Mouse (Mus musculus): ENCODE results near the gene Nrk. TPM values are rescaled to one million over a fixed set of nuclear protein-coding genes. Genes with fewer than 3 reads are reported as not detected.

Nrk gene
- polyA plus RNA-seq (2015; fragmentation: Nextera tagmentation; extraction: Ambion mirVana) = 0.73 and 1.3 TPM in 2 replicates

DNA sequence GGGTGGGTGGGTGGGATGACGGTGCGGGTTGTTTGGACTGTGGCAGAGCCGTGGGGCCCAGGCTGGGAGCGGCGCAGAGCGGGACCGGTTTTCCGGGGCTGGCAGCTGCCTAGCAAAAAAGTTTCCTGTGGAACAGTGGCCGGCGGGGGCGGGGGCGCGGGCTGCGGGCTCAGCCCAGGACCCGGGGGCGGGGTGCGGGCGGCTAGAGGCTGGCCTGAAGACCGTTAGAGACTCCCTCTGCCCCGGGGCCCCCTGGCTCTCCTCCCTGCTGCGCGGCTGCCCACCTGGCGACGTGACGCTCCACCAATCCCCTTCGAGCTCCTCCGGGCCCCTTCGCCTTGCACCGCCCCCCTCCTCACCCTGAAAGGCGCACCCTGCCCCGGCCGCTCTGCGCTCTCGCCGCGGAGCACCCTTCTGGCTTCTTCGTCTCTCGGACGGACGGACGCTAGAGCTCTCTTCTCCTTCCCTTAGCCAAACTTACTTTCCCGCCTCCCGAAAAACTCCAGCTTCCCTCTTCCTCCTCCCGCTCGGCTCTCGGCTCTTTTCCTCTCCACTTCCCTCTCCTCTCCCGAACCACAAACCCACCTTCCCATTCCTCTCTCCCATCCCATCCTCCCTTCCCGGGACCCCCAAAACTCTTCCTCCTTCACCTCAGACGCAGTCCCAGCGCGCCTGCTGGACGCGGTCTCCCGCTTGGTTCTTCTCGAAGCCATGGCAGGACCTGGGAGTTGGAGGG, at the start of gene Nrk:
Nrk (plus strand) TSS at position 390 of the 736 bp plus-strand sequence.
- H3K4me3 ChIP-seq (replicated peaks) = peak within 1 kb of the TSS; percentile 45
- peaks cover 5% of the 10 kb centered on the region for H3K4me1 ChIP-seq (replicated peaks)
- no peak within 1 kb of the TSS for H3K9ac ChIP-seq (replicated peaks)
- no peaks in the 10 kb centered on the region for H3K9me3 ChIP-seq
- H3K27ac ChIP-seq = no peak within 1 kb of the TSS
- ATAC-seq = peak; percentile 79
- H3K36me3 ChIP-seq = no peaks in the 10 kb centered on the region
- H3K27me3 ChIP-seq = peaks cover 44% of the 10 kb centered on the region
- H3K4me2 ChIP-seq (replicated peaks) = peak within 1 kb of the TSS; percentile 78
- 21% methylated on average over 33 of the region's 55 CpGs for WGBS

DNA sequence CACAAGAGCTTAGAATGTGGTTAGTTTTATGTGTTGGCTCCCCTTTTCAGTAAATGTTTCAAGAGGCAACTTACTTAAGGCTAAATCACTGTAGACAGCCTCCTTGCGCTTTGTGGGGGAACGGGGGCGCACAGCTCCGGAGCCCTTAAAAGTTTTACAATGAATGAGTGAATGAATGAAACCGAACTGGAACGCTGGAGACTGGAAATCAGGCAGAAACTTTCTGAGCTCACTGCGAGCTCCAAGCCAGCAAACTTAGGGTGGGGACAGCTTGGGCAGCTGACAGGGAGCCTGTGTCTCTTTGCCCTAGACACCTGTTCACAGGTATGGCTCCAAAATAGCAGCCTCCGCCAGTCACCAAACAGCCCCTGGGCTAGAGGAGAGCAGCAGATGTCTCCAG, 864 bp upstream of the Nrk start:
- no peaks in the 10 kb centered on the region for H3K36me3 ChIP-seq
- H3K4me1 ChIP-seq (replicated peaks) = peaks cover 5% of the 10 kb centered on the region
- H3K27ac ChIP-seq = no peak overlapping the region
- H3K9ac ChIP-seq (replicated peaks) = no peak overlapping the region
- H3K27me3 ChIP-seq = peaks cover 44% of the 10 kb centered on the region
- WGBS = 26% methylated on average over 8 of the region's 8 CpGs
- peak overlapping the region; percentile 45 for H3K4me3 ChIP-seq (replicated peaks)
- H3K9me3 ChIP-seq = no peaks in the 10 kb centered on the region
- ATAC-seq = no peak
- H3K4me2 ChIP-seq (replicated peaks) = peak overlapping the region; percentile 78

DNA sequence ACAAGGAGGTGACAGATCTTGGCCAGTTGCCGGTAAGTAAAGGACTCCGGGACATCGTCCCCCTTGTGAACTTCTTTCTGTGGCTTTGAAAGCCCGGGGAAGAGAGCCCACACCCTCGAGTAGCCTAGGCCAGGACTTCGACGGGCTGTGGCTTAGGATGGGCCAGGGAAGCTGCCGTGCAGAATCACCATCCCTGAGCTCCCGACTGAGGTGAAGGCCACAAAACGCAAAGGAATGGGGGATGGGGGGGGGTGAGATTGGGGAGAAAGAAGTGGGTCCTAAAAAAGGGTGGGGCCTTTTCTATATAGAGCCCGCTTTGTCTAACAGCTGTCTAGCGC, 516 bp downstream of the Nrk start:
- Histone ChIP-seq H3K36me3 (no peaks in the 10 kb centered on the region), H3K4me3 (replicated peaks) (peak overlapping the region; percentile 45), H3K9ac (replicated peaks) (no peak overlapping the region), H3K27ac (no peak overlapping the region), H3K27me3 (peaks cover 44% of the 10 kb centered on the region), H3K4me2 (replicated peaks) (peak overlapping the region; percentile 78), H3K9me3 (no peaks in the 10 kb centered on the region), H3K4me1 (replicated peaks) (peaks cover 5% of the 10 kb centered on the region)
- ATAC-seq = no peak
- WGBS = 45% methylated on average over 12 of the region's 12 CpGs

DNA sequence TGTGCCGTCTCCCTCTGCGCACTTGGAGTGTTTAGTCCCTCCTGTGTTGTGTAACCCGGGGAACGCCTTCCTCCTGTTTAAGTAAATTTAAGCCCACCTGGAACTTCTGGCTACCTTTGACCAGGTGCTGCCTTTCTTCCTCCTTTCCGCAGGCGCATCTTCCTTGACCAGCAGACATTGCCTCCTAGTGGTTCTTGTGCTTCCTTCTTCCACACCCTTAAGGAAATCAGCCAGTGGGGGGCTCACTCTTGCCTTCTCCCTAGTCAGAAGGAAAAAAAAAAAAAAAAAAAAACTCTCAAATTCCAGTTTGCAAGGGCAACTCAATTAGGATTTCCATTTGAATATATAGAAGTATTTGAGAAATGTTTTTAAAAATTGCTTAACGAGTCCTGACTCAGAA, 4.8 kb downstream of the Nrk start:
- H3K4me2 ChIP-seq (replicated peaks) = no peak overlapping the region
- H3K27me3 ChIP-seq = peaks cover 17% of the 10 kb centered on the region
- H3K4me3 ChIP-seq (replicated peaks) = no peak overlapping the region
- no peak overlapping the region for H3K27ac ChIP-seq
- no peaks in the 10 kb centered on the region for H3K36me3 ChIP-seq
- no peaks in the 10 kb centered on the region for H3K9me3 ChIP-seq
- no peak for ATAC-seq
- 64% methylated on average over 7 of the region's 7 CpGs for WGBS
- H3K4me1 ChIP-seq (replicated peaks) = no peaks in the 10 kb centered on the region
- H3K9ac ChIP-seq (replicated peaks) = no peak overlapping the region

DNA sequence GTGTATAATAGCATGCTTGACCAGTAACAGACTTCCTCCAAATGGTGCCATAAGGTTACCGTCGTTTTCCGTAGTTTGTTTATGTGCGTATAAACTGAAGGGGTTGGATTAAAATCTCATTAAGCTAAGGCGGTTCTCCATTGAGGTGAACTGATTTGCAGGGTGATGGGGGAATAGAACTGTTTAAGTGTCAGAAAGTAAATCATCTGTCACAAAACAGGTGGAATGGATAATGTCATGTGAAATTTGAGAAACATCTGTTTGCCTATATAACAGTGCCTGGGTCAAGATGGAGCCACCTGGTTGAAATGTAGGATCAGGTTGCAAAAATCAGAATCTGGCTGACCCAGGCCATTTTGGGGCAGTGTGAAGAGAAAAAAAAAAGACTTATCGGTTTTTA, 29.7 kb downstream of the Nrk start:
- H3K4me2 ChIP-seq (replicated peaks) = no peak overlapping the region
- no peak overlapping the region for H3K4me3 ChIP-seq (replicated peaks)
- no peak overlapping the region for H3K9ac ChIP-seq (replicated peaks)
- H3K4me1 ChIP-seq (replicated peaks) = no peaks in the 10 kb centered on the region
- H3K27ac ChIP-seq = no peak overlapping the region
- no peaks in the 10 kb centered on the region for H3K36me3 ChIP-seq
- 90% methylated on average over 6 of the region's 6 CpGs for WGBS
- peaks cover 9% of the 10 kb centered on the region; the same call in 1 of the 2 replicates for H3K27me3 ChIP-seq
- no peak for ATAC-seq
- no peaks in the 10 kb centered on the region for H3K9me3 ChIP-seq

DNA sequence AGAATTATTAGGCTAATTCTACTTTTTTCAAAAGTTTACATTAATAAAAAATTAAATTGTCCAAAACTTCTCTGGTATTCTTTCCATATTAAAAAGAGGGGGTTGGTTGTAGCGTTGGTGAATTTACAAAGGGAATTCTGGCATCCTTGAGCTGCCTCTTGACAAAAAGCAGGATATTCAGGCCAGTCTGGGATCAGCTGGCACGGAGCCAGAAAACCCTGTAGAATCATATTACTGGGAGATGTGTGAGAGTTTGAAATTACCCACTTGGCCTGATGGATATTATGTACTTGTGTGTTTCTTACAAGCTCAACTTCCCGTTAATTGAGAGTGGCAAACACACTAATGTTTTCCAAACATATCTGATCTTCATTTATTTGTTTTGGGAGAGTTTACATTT, 46.5 kb downstream of the Nrk start:
- no peak overlapping the region for H3K27ac ChIP-seq
- H3K27me3 ChIP-seq = no peaks in the 10 kb centered on the region
- no peaks in the 10 kb centered on the region for H3K4me1 ChIP-seq (replicated peaks)
- 60% methylated on average over 3 of the region's 3 CpGs for WGBS
- H3K9me3 ChIP-seq = no peaks in the 10 kb centered on the region
- no peaks in the 10 kb centered on the region for H3K36me3 ChIP-seq
- H3K4me3 ChIP-seq (replicated peaks) = no peak overlapping the region
- ATAC-seq = no peak
- no peak overlapping the region for H3K9ac ChIP-seq (replicated peaks)
- H3K4me2 ChIP-seq (replicated peaks) = no peak overlapping the region

DNA sequence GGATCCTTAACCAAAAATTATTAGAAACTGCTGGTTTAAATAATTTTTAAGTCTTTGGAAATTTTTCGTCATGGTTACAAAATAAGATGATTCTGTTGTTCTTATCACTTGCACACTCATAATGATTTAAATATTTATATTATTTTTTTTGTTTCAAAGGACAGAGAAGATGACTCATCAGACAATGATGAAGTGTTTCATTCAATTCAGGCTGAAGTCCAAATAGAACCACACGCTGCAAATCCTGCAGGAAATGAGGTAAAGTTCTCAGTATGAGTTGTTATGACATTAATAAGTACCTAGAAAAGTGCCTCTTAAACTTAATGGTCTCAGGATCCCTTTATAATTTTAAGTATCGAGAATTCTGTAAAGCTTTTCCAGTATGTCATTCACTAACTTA, 64.3 kb downstream of the Nrk start:
- no peak overlapping the region for H3K4me2 ChIP-seq (replicated peaks)
- no peak for ATAC-seq
- no peak overlapping the region for H3K4me3 ChIP-seq (replicated peaks)
- WGBS = 78% methylated on average over 3 of the region's 3 CpGs
- H3K4me1 ChIP-seq (replicated peaks) = no peaks in the 10 kb centered on the region
- H3K27ac ChIP-seq = no peak overlapping the region
- H3K9ac ChIP-seq (replicated peaks) = no peak overlapping the region
- no peaks in the 10 kb centered on the region for H3K9me3 ChIP-seq
- no peaks in the 10 kb centered on the region for H3K36me3 ChIP-seq
- H3K27me3 ChIP-seq = peaks cover 6% of the 10 kb centered on the region; the same call in 1 of the 2 replicates

DNA sequence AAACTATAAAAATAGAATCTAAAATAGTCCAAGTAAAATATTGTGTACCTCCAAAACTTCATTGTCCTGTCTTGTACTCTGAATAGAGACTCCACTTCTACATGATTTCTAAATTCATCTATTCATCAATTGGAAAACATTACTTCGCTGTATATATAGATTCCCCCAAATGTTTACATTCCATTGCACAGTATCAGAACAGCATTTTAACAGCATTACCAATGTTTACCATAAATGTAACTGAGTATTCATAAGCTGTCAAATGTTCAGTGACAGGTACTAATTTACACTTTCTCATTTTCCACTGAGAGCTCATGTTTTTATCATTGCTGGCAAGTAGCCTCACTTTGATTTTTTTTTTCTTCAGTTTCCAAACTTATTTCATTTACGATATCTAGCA, 65.0 kb downstream of the Nrk start:
- Histone ChIP-seq H3K4me2 (replicated peaks) (no peak overlapping the region), H3K9ac (replicated peaks) (no peak overlapping the region), H3K36me3 (no peaks in the 10 kb centered on the region), H3K4me3 (replicated peaks) (no peak overlapping the region), H3K27ac (no peak overlapping the region), H3K27me3 (peaks cover 6% of the 10 kb centered on the region; the same call in 1 of the 2 replicates), H3K9me3 (no peaks in the 10 kb centered on the region), H3K4me1 (replicated peaks) (no peaks in the 10 kb centered on the region)
- ATAC-seq = no peak
- 87% methylated on average over 2 of the region's 2 CpGs for WGBS

DNA sequence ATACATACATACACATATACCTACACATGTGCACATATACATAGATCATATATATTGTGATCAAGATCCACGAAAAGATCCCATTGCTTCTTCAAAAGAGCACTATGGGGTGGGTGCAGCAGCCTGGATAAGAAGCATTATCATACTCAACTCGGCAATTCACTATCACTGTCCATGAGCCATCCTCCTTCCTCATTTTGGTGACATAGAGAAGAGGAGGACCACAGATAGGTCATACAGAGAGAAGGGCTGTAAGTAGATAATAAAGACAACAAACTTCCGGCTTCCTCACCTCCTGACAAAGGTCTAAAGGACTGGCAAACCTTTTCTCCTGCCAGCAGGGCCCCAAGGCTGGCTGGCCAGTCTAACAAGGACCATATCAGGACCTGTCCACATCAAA, 100.3 kb downstream of the Nrk start:
- H3K4me3 ChIP-seq (replicated peaks) = no peak overlapping the region
- H3K36me3 ChIP-seq = no peaks in the 10 kb centered on the region
- no peaks in the 10 kb centered on the region for H3K9me3 ChIP-seq
- WGBS = 50% methylated on average over 3 of the region's 3 CpGs
- H3K27ac ChIP-seq = no peak overlapping the region
- no peak for ATAC-seq
- H3K27me3 ChIP-seq = 0 out of 2 replicates have a peak, but pooled peaks cover 4% of the 10 kb centered on the region
- H3K9ac ChIP-seq (replicated peaks) = no peak overlapping the region
- no peaks in the 10 kb centered on the region for H3K4me1 ChIP-seq (replicated peaks)
- no peak overlapping the region for H3K4me2 ChIP-seq (replicated peaks)

DNA sequence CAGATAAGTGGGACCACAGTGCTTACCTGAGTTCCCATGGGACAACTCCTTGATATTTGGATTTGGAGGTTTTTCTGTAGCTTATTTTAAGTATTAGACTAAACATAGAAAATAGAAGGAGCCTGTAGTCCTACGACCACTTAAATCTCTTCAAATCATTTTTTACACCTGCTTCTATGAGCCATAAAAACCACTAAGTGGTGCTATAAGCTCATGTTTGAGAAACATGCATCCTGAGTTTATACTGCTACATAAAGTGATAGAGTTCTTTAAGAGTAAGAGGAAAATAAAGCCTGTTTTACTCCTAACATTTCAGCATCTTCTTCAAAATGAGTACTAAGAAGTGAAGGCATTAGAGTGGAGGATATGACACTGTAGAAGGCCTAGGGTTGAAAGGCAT, 102.3 kb downstream of the Nrk start:
- Histone ChIP-seq H3K27ac (no peak overlapping the region), H3K4me2 (replicated peaks) (no peak overlapping the region), H3K9ac (replicated peaks) (no peak overlapping the region), H3K9me3 (no peaks in the 10 kb centered on the region), H3K36me3 (no peaks in the 10 kb centered on the region), H3K4me1 (replicated peaks) (no peaks in the 10 kb centered on the region), H3K27me3 (0 out of 2 replicates have a peak, but pooled peaks cover 4% of the 10 kb centered on the region), H3K4me3 (replicated peaks) (no peak overlapping the region)
- 82% methylated on average over 1 of the region's 1 CpGs for WGBS
- no peak for ATAC-seq

DNA sequence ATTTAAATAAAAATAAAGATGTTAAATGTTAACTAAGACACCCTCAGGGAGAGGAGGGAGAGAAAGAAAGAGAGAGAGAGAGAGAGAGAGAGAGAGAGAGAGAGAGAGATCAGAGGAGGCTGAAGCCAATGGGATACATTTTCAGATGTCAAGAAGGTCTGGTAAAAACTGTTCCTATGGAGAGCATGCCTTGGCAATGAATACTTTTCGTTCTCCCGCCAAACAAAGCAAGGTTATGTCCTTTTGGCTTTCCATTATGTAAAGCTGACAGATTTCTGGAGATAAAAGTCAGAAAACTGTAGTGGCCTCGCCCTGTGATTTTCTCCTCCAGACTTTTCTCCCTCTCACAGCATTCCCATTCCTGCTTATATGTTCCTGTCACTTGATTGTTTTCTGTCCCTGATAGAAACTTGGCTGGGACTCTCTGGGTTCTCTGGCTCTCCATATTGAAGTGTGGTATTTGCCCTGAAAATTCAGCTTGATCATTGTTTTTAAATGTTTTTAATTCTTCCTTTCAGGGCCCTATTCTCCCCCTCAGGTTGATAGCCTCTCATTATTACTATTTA, 112.4 kb downstream of the Nrk start:
- no peak for ATAC-seq
- Histone ChIP-seq H3K27ac (no peak overlapping the region), H3K9me3 (no peaks in the 10 kb centered on the region), H3K27me3 (peaks cover 5% of the 10 kb centered on the region; the same call in 1 of the 2 replicates), H3K36me3 (no peaks in the 10 kb centered on the region), H3K4me2 (replicated peaks) (no peak overlapping the region), H3K4me1 (replicated peaks) (no peaks in the 10 kb centered on the region), H3K4me3 (replicated peaks) (no peak overlapping the region), H3K9ac (replicated peaks) (no peak overlapping the region)
- 53% methylated on average over 3 of the region's 3 CpGs for WGBS

DNA sequence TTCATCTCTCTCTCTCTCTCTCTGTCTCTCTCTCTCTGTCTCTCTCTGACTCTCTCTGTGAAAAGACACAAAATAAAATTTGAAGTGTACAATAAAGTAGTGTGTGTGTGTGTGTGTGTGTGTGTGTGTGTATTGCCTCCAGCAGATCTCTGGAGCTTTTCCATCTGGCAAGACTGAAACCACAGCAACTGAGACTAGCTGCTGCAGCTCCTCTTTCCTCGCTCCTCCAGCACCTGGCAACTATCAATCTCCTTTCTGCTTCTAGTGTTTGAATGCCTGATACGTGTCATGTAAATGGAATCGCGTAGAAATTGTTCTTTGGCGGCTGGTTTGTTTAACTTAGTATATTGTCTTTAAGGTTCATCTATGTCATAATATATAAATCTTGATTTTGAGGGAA, 113.1 kb downstream of the Nrk start:
- ATAC-seq = no peak
- WGBS = 86% methylated on average over 5 of the region's 5 CpGs

More for the DNA sequence above, 113.1 kb downstream of the Nrk start:
- H3K4me3 ChIP-seq (replicated peaks) = no peak overlapping the region
- no peak overlapping the region for H3K9ac ChIP-seq (replicated peaks)
- H3K9me3 ChIP-seq = no peaks in the 10 kb centered on the region
- no peaks in the 10 kb centered on the region for H3K36me3 ChIP-seq
- no peak overlapping the region for H3K27ac ChIP-seq
- H3K4me1 ChIP-seq (replicated peaks) = no peaks in the 10 kb centered on the region
- H3K27me3 ChIP-seq = peaks cover 5% of the 10 kb centered on the region; the same call in 1 of the 2 replicates
- no peak overlapping the region for H3K4me2 ChIP-seq (replicated peaks)
